Mouse (Mus musculus): Measurements from ENCODE around the gene Tmprss5. TPM values are rescaled to one million over a fixed set of nuclear protein-coding genes. Genes with fewer than 3 reads are reported as not detected.

Gene Tmprss5
- polyA plus RNA-seq (2014; fragmentation: Illumina TruSeq; extraction: RNeasy Lipid Tissue Mini Kit (QIAGEN cat#74804); ENCODE audit: low read depth, low replicate concordance) = not detected

GRCm38 (mm10) chr9:49081107-49081506 is at the start of gene Tmprss5:
Tmprss5 (plus strand) TSS chr9:49081260.

GRCm38 (mm10) chr9:49055333-49056205 is 25.5 kb upstream of the Tmprss5 start, which contains the start of gene Zw10:
Zw10 (plus strand) TSS chr9:49055613.

Other genes starting within 250 kb of the Tmprss5 start
- 2.4 TPM for gene Zbtb16, start 245.0 kb upstream of the Tmprss5 start, polyA plus RNA-seq (2014; fragmentation: Illumina TruSeq; extraction: RNeasy Lipid Tissue Mini Kit (QIAGEN cat#74804); ENCODE audit: low read depth, low replicate concordance)
- gene Htr3a, start 170.2 kb upstream of the Tmprss5 start, polyA plus RNA-seq (2014; fragmentation: Illumina TruSeq; extraction: RNeasy Lipid Tissue Mini Kit (QIAGEN cat#74804); ENCODE audit: low read depth, low replicate concordance) = 4.1 TPM
- gene Htr3b, start 116.3 kb upstream of the Tmprss5 start, polyA plus RNA-seq (2014; fragmentation: Illumina TruSeq; extraction: RNeasy Lipid Tissue Mini Kit (QIAGEN cat#74804); ENCODE audit: low read depth, low replicate concordance) = 0.82 TPM
- gene Usp28, start 95.9 kb upstream of the Tmprss5 start, polyA plus RNA-seq (2014; fragmentation: Illumina TruSeq; extraction: RNeasy Lipid Tissue Mini Kit (QIAGEN cat#74804); ENCODE audit: low read depth, low replicate concordance) = 23.4 TPM
- gene Zw10, start 25.6 kb upstream of the Tmprss5 start, polyA plus RNA-seq (2014; fragmentation: Illumina TruSeq; extraction: RNeasy Lipid Tissue Mini Kit (QIAGEN cat#74804); ENCODE audit: low read depth, low replicate concordance) = 31.8 TPM
- gene Gm4894, start 169.3 kb downstream of the Tmprss5 start, polyA plus RNA-seq (2014; fragmentation: Illumina TruSeq; extraction: RNeasy Lipid Tissue Mini Kit (QIAGEN cat#74804); ENCODE audit: low read depth, low replicate concordance) = not detected

Measured in sigmoid colon, adult 10 weeks (tissue).